Mouse (Mus musculus) gastrocnemius, adult 2 months (tissue): ENCODE results near the gene Pacsin1. TPM values are rescaled to one million over a fixed set of nuclear protein-coding genes. Genes with fewer than 3 reads are reported as not detected.
"Not testable (repeated sequence)": the region's sequence is repeated elsewhere in the genome, so short reads cannot be mapped to it uniquely, and the experiment has no call there.

Experiments
- DNase-seq: peaks from one replicate; pipeline ENCODE4 v3.0.0; 2022
- H3K27ac ChIP-seq: fragments of 200-600 bp; 2 replicates; pipeline ENCODE4 v1.8.1; 2022; ENCODE audit warnings: mild to moderate bottlenecking
- H3K4me3 ChIP-seq: fragments of 200-600 bp; 2 replicates; pipeline ENCODE4 v1.8.1; 2022; ENCODE audit warnings: mild to moderate bottlenecking, moderate library complexity
- CTCF ChIP-seq: fragments of 200-600 bp; IDR thresholded peaks from 2 replicates; pipeline ENCODE4 v1.8.1; 2022; ENCODE audit warnings: antibody characterized with exemption, mild to moderate bottlenecking, moderate library complexity
- intact Hi-C: fragments of 180-260 bp; cut with DNase I; formaldehyde crosslinking; loops from one replicate; pipeline ENCODE4 v1.15.1; 2025
- total RNA-seq, 2 experiments: library from RNA; stranded (reverse); gene quantifications; 2 replicates each; pipeline ENCODE4 v1.2.3; 2021

The Pacsin1 gene
- total RNA-seq, 2 experiments from 2014 or later = 0.18 TPM; not detected in 1

DNA sequence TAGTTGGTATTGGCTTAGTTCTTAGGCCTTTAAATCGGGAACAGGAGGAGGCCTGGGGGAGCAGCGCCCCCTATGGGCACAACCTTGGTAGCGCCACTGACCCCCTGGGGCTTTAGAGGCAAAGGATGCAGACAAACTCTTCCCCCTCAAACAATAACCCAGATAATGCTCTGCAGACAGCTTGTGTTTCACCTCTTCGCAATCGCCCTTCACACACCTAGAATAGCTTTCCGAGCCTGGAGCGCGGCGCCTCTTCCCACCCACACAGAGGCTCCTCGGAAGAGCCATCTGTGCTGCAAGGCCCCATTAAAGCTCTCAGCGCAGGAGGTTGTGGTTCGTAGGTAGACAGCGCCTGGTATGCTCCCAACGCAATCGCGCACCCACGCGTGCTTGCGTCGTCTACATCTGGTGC, 16.4 kb upstream of the Pacsin1 start:
- H3K4me3 ChIP-seq = no peak overlapping the region
- DNase-seq = peak; percentile 34
- no peak overlapping the region for H3K27ac ChIP-seq
- TF ChIP-seq CTCF = peak; percentile 74
- intact Hi-C loops = no loop called here

DNA sequence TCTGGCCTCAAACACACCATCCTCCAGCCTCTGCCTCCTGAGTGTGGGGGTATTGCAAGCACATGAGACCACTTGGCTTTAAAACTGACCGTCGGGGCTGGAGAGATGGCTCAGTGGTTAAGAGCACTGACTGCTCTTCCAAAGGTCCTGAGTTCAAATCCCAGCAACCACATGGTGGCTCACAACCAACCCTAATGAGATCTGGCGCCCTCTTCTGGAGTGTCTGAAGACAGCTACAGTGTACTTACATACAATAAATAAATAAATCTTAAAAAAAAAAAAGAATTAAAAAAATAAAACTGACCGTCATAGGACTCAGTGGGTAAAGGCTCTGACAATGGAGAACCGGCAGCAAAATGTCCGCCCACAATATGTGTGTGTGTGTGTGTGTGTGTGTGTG, 15.5 kb upstream of the Pacsin1 start:
- H3K27ac ChIP-seq, H3K4me3 ChIP-seq, intact Hi-C loops: not testable (repeated sequence)
- TF ChIP-seq CTCF = peak; percentile 35; the same call in 1 of the 2 replicates
- peak; percentile 12 for DNase-seq

GRCm38 (mm10) chr17:27642491-27643062, 12.7 kb upstream of the Pacsin1 start:
- DNase-seq = peak; percentile 54
- no peak overlapping the region for H3K27ac ChIP-seq
- TF ChIP-seq CTCF = no peak
- intact Hi-C loops = no loop called here
- 0 out of 2 replicates have a peak overlapping the region, but pooled peaks have one; percentile 21 for H3K4me3 ChIP-seq

- TF ChIP-seq CTCF = no peak
- intact Hi-C loops = no loop called here
- Histone ChIP-seq H3K27ac (no peak overlapping the region), H3K4me3 (no peak overlapping the region)
- no peak for DNase-seq
Observed at GRCm38 (mm10) chr17:27643101-27643500, 12.2 kb upstream of the Pacsin1 start.

GRCm38 (mm10) chr17:27643756-27644155, 11.6 kb upstream of the Pacsin1 start:
- Histone ChIP-seq H3K4me3 (no peak overlapping the region), H3K27ac (no peak overlapping the region)
- no peak for TF ChIP-seq CTCF
- intact Hi-C loops = no loop called here
- DNase-seq = no peak

DNA sequence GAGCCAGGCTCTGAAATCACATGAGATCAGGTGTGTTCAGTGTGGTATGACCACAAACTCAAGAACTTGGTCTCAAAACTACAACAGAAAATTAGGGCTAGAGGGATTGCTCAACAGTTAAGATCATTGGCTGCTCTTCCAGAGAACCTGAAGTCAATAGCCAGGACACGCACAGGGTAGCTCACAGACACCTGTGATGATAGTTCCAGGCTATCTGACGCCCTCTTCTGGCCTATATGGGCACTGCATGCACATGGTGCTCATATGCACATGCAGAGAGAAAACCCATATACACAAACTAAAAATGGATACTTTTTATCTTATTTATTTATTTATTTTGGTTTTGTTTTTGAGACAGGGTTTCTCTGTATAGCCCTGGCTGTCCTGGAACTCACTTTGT, 10.7 kb upstream of the Pacsin1 start:
- 0 out of 2 replicates have a peak, but pooled peaks have one; percentile 1 for TF ChIP-seq CTCF
- intact Hi-C loops = no loop called here
- Histone ChIP-seq H3K27ac (no peak overlapping the region), H3K4me3 (no peak overlapping the region)
- DNase-seq = no peak

DNA sequence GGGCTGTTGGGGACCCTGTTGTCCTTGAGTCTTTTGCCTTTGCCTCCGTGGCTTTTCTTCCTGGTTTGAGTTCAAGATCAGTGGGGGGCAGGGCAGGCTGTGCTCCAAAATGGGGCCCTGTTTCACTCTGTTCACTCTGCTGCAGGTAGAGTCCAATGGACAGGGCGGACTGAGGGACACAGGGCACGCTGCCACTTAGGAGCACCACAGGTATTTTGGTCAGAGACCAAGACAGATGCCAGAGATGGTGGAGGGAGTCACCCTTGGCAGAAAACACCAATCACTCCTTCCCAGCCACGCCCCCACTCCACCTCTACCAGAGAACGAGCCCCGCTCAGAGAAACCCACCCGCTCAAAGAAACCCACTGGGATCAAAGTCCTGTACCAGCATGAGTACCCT, 9.5 kb upstream of the Pacsin1 start:
- intact Hi-C loops = no loop called here
- no peak for TF ChIP-seq CTCF
- Histone ChIP-seq H3K4me3 (no peak overlapping the region), H3K27ac (no peak overlapping the region)
- DNase-seq = no peak

DNA sequence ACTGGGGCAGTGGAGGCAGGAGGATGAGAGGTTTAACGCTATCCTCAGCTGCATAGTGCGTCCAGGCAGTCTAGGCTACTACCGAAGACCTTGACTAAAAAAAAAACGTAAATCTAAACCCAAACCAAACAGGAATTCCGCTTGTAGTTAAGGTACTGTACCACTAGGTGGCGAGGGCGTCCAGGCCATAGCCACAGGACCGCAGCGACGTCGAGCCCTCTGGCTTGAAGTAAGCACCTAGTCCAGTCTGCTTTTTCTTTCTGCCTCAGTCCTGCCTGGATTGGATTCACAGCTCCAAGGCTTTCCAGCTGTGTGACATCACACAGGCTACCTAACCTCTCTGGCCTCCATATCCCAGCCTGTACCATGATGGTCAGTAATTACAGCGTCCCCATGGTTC, 5.1 kb upstream of the Pacsin1 start:
- peak; percentile 89 for TF ChIP-seq CTCF
- no peak overlapping the region for H3K4me3 ChIP-seq
- intact Hi-C loops = loop anchor here (2.0 kb wide), 1 partner anchor 119 kb away; no protein-coding TSS in a partner anchor
- no peak overlapping the region for H3K27ac ChIP-seq
- peak; percentile 65 for DNase-seq

GRCm38 (mm10) chr17:27650586-27650985, 4.7 kb upstream of the Pacsin1 start:
- DNase-seq = no peak

GRCm38 (mm10) chr17:27652046-27652790, 3.1 kb upstream of the Pacsin1 start:
- no peak for TF ChIP-seq CTCF
- DNase-seq = no peak
- H3K4me3 ChIP-seq = no peak overlapping the region
- no peak overlapping the region for H3K27ac ChIP-seq
- intact Hi-C loops = no loop called here

More at GRCm38 (mm10) chr17:27650586-27650985, 4.7 kb upstream of the Pacsin1 start:
- Histone ChIP-seq H3K4me3 (no peak overlapping the region), H3K27ac (no peak overlapping the region)
- no peak for TF ChIP-seq CTCF
- intact Hi-C loops = loop anchor here (2.0 kb wide), 1 partner anchor 118 kb away; no protein-coding TSS in a partner anchor

DNA sequence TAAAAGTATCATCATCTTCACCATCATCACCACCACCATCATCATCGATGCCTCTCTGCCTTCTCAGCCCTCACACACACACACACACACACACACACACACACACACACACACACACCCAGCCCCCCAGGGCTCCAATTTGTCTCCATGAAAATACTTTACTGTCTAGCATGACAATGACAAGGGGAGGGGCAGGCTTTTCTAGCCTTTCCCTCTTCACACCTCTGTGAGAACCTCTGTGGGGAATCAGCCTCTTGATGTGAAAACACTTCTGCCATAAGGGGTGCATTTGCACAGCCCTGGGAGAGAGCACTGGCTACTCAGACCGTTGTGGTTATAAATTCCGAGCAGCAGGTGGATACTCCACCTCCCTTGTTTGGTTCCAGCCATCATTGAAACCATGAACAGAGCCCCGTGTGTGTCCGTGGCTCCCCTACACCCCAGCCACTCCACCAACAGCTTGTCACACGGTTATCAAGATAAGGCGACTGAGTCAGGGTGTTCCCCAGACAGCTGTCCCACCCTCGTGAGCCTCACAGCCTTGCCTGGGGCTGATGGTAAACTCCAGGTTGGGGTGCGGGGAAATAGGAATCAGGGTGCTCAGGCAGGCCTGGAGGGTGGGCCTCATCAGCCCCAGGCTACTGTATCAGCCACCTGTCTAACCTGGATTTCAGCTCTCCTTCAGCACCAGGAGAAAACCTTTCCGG, 1.9 kb upstream of the Pacsin1 start:
- no peak for DNase-seq

DNA sequence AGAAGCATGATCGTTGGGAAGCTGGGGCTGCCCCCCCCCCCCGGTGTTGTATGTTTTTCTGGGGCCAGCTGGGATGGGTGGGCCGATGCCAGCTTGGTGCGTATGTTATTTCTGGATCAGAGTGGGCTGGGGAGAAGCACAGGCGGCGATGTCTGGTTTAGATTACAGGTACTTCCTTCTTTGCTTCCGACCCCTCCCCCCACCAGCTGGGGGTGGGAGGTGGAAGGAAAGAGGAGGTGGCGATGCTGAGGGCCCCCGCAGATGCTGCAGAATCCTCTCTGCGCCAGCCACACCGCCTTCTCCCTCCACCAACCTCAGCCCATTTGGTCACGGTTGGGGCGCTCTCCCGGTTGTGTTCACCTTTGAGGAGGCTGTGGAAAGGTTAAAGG, 696 bp downstream of the Pacsin1 start:
- TF ChIP-seq CTCF = no peak
- intact Hi-C loops = no loop called here
- Histone ChIP-seq H3K4me3 (no peak overlapping the region; the same call in 1 of the 2 replicates), H3K27ac (no peak overlapping the region)
- DNase-seq = no peak

More for the DNA sequence above, 1.9 kb upstream of the Pacsin1 start:
- no peak overlapping the region for H3K27ac ChIP-seq
- intact Hi-C loops = no loop called here
- H3K4me3 ChIP-seq = no peak overlapping the region
- TF ChIP-seq CTCF = no peak

- TF ChIP-seq CTCF = no peak
- intact Hi-C loops = no loop called here
- Histone ChIP-seq H3K27ac (no peak overlapping the region), H3K4me3 (no peak overlapping the region)
- DNase-seq = no peak
Observed at GRCm38 (mm10) chr17:27656414-27656813, 1.1 kb downstream of the Pacsin1 start.
